Mouse (Mus musculus): Measurements from ENCODE around the gene Vmn1r58. TPM values are rescaled to one million over a fixed set of nuclear protein-coding genes. Genes with fewer than 3 reads are reported as not detected.

The Vmn1r58 gene
- not detected for polyA plus RNA-seq (2017; shearing (Covaris generic))

GRCm38 (mm10) chr7:5413296-5413695, at the start of gene Vmn1r58:
Vmn1r58 (minus strand) TSS chr7:5413396.

GRCm38 (mm10) chr7:5456674-5457073, 43.5 kb upstream of the Vmn1r58 start, which contains the start of gene Vmn1r59:
Vmn1r59 (minus strand) TSS chr7:5456774.

Other genes with a start within 250 kb of the Vmn1r58 start
- gene Vmn1r56, start 216.6 kb downstream of the Vmn1r58 start, polyA plus RNA-seq (2017; shearing (Covaris generic)), result not detected
- not detected for gene Vmn1r57, start 194.9 kb downstream of the Vmn1r58 start, polyA plus RNA-seq (2017; shearing (Covaris generic))
- gene Gm5065, start 62.9 kb downstream of the Vmn1r58 start, polyA plus RNA-seq (2017; shearing (Covaris generic)), result not detected
- gene Nlrp2, start 62.4 kb downstream of the Vmn1r58 start, polyA plus RNA-seq (2017; shearing (Covaris generic)), result 0.11 TPM
- 0.16 TPM for gene Vmn1r59, start 43.4 kb upstream of the Vmn1r58 start, polyA plus RNA-seq (2017; shearing (Covaris generic))
- not detected for gene Vmn2r28, start 80.6 kb upstream of the Vmn1r58 start, polyA plus RNA-seq (2017; shearing (Covaris generic))
- 0.21 TPM for gene Vmn1r60, start 133.9 kb upstream of the Vmn1r58 start, polyA plus RNA-seq (2017; shearing (Covaris generic))
- gene Vmn1r61, start 199.9 kb upstream of the Vmn1r58 start, polyA plus RNA-seq (2017; shearing (Covaris generic)), result 0.07 TPM